Mouse (Mus musculus) ES-Bruce4 (cell line): ENCODE measurements around the gene 6030458C11Rik.

Experiments
- EP300 ChIP-seq: IDR thresholded peaks from 2 replicates; pipeline ENCODE4 v1.6.1; 2011; ENCODE audit warnings: low read depth, low read length; ENCODE audit not compliant: insufficient read depth
- POLR2A ChIP-seq: IDR thresholded peaks from one replicate; pipeline ENCODE4 v1.8.1; 2011; ENCODE audit warnings: low read length; ENCODE audit not compliant: insufficient read depth

- TF ChIP-seq POLR2A, result no peak
- no peak for TF ChIP-seq EP300
Observed at GRCm38 (mm10) chr15:12795457-12795894, 29.0 kb downstream of the 6030458C11Rik start.
